Mouse (Mus musculus): Measurements from ENCODE around the gene Gm14214. TPM values are rescaled to one million over a fixed set of nuclear protein-coding genes. Genes with fewer than 3 reads are reported as not detected.
A peak's percentile ranks its signal among the peaks of the same experiment; 100 is the strongest.

Gene Gm14214
- polyA plus RNA-seq, 1 experiment: not detected

DNA sequence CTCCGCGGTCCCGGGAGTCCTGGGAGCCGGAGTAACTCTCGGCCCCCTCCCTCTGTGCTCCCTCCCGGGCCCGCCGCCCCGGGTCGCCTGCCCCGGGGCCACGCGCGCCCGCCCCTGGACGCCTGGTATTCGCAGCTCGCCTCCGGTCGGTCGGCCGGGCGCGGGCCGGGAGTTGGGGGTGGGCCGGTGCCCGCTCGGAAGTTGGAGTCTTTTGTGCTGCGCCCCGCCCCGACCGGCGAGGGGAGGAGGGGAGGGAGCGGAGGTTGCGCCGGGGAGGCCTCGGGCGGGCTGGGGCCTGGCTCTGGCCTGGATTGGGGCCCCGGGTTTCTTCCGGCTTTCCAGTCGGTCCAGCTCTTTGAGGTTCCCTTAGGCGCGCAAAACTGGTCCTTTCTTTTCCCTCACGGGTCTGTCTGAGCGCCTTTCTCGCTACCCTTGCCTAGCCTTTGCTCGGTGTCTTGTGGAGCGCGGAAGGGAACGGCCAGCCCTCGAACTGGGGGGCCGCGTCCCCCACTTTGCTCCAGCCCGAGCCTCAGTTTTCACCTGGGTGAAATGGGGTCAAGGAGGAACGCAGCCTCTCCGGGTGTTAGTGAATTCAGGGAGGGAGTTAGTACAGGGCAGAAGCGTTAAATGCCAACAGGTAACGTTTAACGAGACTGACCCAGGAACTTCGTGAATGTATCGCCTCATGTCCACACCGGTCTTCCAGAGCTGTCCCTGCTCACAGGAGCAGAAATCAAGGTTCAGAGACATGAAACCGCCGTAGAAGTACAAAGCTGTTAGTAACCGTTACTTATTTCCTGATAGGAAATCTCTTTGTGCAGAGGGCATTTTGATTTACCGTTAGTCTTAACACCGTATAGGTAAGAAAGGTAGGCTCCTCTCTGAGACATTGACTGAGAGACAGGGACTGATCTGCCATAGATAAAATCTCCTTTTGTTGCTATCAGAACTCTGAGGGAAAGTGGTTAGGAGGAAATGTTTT lies 22.1 kb upstream of the Gm14214 start:
- no peaks in the 10 kb centered on the region for H3K9me3 ChIP-seq (ENCODE audit: control insufficient read depth, low read length)
- H3K27me3 ChIP-seq (ENCODE audit: control insufficient read depth): no peaks in the 10 kb centered on the region
- H3K4me3 ChIP-seq (replicated peaks): peak overlapping the region; percentile 98
- H3K4me1 ChIP-seq (ENCODE audit: control insufficient read depth): peaks cover 80% of the 10 kb centered on the region
- H3K36me3 ChIP-seq (ENCODE audit: control insufficient read depth): peaks cover 49% of the 10 kb centered on the region
- TF ChIP-seq GATA1 (IDR thresholded peaks at IDR 0.05; ENCODE audit: low read length): peak; percentile 57
- no peak for TF ChIP-seq TAL1 (IDR thresholded peaks at IDR 0.05; ENCODE audit: low read length)

DNA sequence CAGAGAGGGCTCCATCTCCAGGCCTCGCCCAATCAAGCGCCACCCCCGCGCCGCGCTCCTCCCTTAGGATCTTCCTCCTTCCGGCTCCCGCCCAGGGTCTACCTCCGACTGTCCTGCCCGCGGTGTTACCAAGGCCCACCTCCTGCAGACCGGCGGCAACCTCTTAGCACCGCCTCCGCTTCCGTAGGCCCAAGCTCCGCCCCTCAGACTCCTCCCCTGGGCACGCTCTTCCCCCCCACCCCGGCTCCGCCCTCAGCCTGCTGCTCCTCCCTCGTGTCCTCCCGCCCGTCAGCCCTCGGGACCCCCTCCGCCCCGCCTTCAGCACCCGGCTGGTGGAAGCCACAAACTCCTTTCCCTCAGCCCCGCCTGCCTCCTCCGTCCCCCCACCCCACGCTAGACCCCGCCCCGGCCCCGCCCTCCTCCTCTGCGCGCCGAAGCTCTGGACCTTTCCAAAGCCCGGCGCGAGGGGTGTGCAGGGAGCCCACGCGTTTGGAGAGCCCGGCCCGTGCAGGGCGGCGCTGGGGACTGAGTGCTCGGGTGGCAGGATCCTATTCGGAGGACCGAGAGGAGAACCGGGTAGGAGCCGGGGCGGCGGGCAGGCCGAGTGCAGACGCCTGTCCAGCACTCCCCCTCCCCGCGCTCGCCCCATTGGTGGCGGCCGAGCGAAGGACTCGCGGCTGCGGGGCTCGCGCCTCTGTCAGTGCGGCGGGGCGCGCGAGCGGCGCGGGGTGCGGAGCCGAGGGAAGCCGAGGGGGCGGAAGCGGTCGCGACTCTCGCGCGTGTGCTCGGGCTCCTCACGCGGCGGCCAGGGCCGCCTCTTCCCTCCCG lies 21.0 kb upstream of the Gm14214 start, which contains the start of the genes Raly and a:
Gene Raly, plus strand, starts transcription at position 441 of the 828 bp plus-strand sequence.
Gene a, plus strand, starts transcription at position 747 of the 828 bp plus-strand sequence.
- Histone ChIP-seq H3K36me3 (ENCODE audit: control insufficient read depth) (peaks cover 39% of the 10 kb centered on the region), H3K9me3 (ENCODE audit: control insufficient read depth, low read length) (no peaks in the 10 kb centered on the region), H3K27me3 (ENCODE audit: control insufficient read depth) (no peaks in the 10 kb centered on the region), H3K4me1 (ENCODE audit: control insufficient read depth) (peaks cover 80% of the 10 kb centered on the region), H3K4me3 (replicated peaks) (peak within 1 kb of the TSS; percentile 98)
- no peak for TF ChIP-seq TAL1 (IDR thresholded peaks at IDR 0.05; ENCODE audit: low read length)
- TF ChIP-seq GATA1 (IDR thresholded peaks at IDR 0.05; ENCODE audit: low read length): no peak

DNA sequence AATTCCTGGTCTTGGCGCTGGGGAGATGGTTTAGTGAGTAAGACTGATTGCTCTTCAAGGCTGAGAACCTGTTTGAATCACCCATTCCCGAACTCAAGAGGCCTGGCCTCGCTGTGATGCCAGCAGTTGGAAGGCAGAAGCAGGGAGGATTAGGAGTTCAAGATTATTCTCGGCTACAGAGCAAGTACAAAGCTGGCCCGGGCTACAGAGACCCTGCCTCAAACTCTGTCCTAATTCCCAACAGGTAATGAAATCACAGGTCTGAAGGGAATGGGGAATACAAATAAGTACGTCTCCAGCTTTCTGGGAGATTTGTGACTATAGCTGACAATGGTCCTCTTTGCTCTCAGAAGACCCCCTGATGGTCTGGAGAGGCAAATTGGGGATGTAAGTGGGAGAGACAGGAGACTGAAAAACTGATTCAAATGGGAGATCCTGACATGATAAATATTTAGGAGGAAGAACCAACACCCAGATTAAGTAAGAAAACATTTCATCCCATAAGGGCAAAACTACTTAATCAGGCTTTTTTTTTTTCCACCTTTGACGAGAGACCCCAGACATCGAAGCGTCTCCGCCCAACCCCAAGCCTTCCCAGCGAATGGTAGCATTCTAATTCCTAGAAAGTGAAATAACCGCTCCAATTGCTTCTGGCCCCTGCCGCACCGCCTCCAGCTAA lies 20.3 kb upstream of the Gm14214 start:
- TF ChIP-seq TAL1 (IDR thresholded peaks at IDR 0.05; ENCODE audit: low read length) (no peak), GATA1 (IDR thresholded peaks at IDR 0.05; ENCODE audit: low read length) (no peak)
- H3K4me1 ChIP-seq (ENCODE audit: control insufficient read depth): peaks cover 80% of the 10 kb centered on the region
- peak overlapping the region; percentile 98 for H3K4me3 ChIP-seq (replicated peaks)
- no peaks in the 10 kb centered on the region for H3K9me3 ChIP-seq (ENCODE audit: control insufficient read depth, low read length)
- H3K27me3 ChIP-seq (ENCODE audit: control insufficient read depth): no peaks in the 10 kb centered on the region
- H3K36me3 ChIP-seq (ENCODE audit: control insufficient read depth): peaks cover 32% of the 10 kb centered on the region

DNA sequence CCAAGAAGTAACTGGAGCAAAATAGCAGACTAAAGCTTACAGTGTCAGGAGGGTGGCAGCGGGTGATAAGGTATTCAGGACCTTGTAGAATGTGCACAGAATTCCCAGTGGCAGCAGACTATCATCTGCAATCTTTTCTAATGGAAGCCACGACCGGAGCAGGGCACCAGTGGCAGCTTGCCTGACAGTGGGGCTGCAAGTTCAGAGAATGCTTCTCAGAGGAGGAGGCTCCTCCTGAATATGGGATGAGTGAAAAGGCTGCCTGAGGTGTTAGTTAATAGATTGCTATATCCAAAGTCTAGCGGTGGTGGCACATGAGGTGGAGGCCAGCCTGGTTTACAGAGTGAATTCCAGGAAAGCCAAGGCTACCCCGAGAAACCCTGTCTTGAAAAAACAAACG lies 19.6 kb upstream of the Gm14214 start:
- peak overlapping the region; percentile 98 for H3K4me3 ChIP-seq (replicated peaks)
- TF ChIP-seq GATA1 (IDR thresholded peaks at IDR 0.05; ENCODE audit: low read length) (no peak), TAL1 (IDR thresholded peaks at IDR 0.05; ENCODE audit: low read length) (no peak)
- H3K36me3 ChIP-seq (ENCODE audit: control insufficient read depth): peaks cover 24% of the 10 kb centered on the region
- H3K27me3 ChIP-seq (ENCODE audit: control insufficient read depth): no peaks in the 10 kb centered on the region
- H3K4me1 ChIP-seq (ENCODE audit: control insufficient read depth): peaks cover 79% of the 10 kb centered on the region
- no peaks in the 10 kb centered on the region for H3K9me3 ChIP-seq (ENCODE audit: control insufficient read depth, low read length)

DNA sequence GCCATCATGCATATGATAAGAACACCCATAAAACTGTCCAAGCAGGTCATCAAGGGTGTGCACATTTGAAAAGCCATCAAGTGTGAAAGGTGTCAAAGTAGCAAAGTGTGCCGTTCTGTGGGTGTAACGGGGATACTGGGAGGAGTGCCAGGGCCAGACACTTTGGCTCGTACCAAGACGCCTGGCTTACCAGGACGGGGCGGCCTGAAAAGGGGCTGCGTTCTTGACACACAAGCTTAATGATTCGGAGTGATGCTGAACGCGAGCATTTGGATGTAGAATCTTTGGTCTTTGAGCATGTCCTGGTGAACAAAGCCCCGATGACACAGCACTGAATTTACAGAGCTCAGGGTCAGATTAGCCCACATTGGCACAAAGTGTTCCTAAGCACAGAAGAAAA lies 16.9 kb upstream of the Gm14214 start:
- TF ChIP-seq TAL1 (IDR thresholded peaks at IDR 0.05; ENCODE audit: low read length) (no peak), GATA1 (IDR thresholded peaks at IDR 0.05; ENCODE audit: low read length) (no peak)

DNA sequence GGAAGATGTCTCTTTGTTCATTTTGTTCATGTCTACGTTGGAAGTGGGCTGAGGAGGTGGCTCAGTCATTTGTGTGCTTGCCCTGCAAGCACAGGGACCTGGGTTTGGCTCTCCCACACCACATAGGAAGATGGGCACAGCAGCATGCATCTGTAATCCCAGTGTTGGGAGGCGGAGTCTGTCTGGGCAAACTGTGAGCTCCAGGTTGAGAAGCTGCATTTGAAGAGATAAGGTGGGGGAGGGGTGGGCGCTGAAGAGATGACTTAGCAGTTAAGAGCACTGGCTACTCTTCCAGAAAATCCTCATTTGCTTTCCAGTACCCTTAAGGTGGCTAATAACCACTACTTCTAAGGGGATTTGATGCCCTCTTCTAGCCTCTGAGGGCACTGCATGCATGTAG lies 16.4 kb upstream of the Gm14214 start:
- H3K9me3 ChIP-seq (ENCODE audit: control insufficient read depth, low read length): no peaks in the 10 kb centered on the region
- peak overlapping the region; percentile 50 for H3K4me3 ChIP-seq (replicated peaks)
- H3K27me3 ChIP-seq (ENCODE audit: control insufficient read depth): peaks cover 6% of the 10 kb centered on the region
- TF ChIP-seq GATA1 (IDR thresholded peaks at IDR 0.05; ENCODE audit: low read length): peak; percentile 58
- peak; percentile 75 for TF ChIP-seq TAL1 (IDR thresholded peaks at IDR 0.05; ENCODE audit: low read length)
- H3K4me1 ChIP-seq (ENCODE audit: control insufficient read depth): peaks cover 71% of the 10 kb centered on the region
- H3K36me3 ChIP-seq (ENCODE audit: control insufficient read depth): no peaks in the 10 kb centered on the region; the same call in 1 of the 2 replicates

More for the DNA sequence above, 16.9 kb upstream of the Gm14214 start:
- H3K4me1 ChIP-seq (ENCODE audit: control insufficient read depth): peaks cover 71% of the 10 kb centered on the region
- no peaks in the 10 kb centered on the region; the same call in 1 of the 2 replicates for H3K36me3 ChIP-seq (ENCODE audit: control insufficient read depth)
- peaks cover 3% of the 10 kb centered on the region for H3K27me3 ChIP-seq (ENCODE audit: control insufficient read depth)
- H3K4me3 ChIP-seq (replicated peaks): peak overlapping the region; percentile 50
- H3K9me3 ChIP-seq (ENCODE audit: control insufficient read depth, low read length): no peaks in the 10 kb centered on the region

DNA sequence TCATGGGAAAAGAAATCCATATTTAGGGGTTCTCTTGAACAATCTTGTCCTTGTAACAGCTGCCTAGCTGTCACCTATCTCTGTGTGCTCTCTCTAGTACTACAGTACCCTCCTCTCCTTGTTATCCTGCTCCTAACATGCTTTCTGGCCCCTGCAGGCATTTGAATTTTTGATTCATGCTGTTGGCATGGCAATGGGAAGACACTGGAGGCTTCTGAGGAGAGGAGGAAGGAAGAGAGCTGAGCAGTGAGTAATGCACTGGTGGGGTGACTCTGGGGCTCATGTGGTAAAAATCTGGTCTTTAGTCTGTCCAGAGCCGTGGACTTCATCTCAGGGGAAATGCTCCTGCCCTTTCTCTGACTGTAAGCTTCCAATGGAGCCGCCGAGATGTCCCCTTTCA lies 15.5 kb upstream of the Gm14214 start:
- no peaks in the 10 kb centered on the region; the same call in 1 of the 2 replicates for H3K36me3 ChIP-seq (ENCODE audit: control insufficient read depth)
- H3K9me3 ChIP-seq (ENCODE audit: control insufficient read depth, low read length): no peaks in the 10 kb centered on the region
- TF ChIP-seq TAL1 (IDR thresholded peaks at IDR 0.05; ENCODE audit: low read length) (no peak), GATA1 (IDR thresholded peaks at IDR 0.05; ENCODE audit: low read length) (no peak)
- H3K4me3 ChIP-seq (replicated peaks): no peak overlapping the region
- peaks cover 10% of the 10 kb centered on the region for H3K27me3 ChIP-seq (ENCODE audit: control insufficient read depth)
- H3K4me1 ChIP-seq (ENCODE audit: control insufficient read depth): peaks cover 69% of the 10 kb centered on the region

DNA sequence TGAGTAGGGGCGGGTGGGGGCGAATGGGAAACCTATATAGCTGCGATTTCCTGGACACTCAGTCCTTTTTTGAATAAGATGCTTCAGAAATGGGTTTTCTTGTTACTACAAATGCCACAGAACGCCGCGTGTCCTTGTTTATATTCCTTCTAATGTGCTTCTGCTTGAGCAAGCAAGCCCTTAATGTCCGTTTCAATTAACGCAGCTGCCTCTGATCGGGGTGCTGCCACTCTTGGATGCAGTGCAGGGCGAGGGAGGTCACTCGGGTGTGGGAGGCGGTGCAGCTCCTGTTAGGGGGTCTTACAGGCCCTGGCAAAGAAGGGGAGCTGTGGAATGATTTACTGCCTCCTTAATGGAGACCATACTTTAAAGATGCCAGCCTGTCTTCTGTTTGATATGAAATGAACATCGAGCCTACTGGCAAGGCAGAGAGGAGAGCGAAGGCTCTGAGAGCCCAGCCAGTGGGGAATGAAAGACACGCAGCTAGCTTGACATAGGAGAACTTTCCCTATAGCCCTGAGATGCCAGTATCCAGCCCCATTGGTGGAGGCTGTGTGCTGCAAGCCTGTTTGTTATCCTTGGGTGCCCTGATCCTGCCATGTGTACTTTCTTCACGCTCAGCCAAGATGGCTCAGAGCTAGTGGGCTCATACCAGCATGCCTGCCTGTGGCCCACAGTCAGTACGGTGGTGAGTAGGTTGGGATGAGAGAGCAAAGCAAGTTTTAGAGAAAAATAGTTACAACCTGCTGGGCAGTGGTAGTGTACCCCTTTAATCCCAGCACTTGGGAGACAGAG lies 13.2 kb upstream of the Gm14214 start:
- TF ChIP-seq GATA1 (IDR thresholded peaks at IDR 0.05; ENCODE audit: low read length): no peak
- no peak for TF ChIP-seq TAL1 (IDR thresholded peaks at IDR 0.05; ENCODE audit: low read length)
- Histone ChIP-seq H3K36me3 (ENCODE audit: control insufficient read depth) (no peaks in the 10 kb centered on the region; the same call in 1 of the 2 replicates), H3K27me3 (ENCODE audit: control insufficient read depth) (peaks cover 22% of the 10 kb centered on the region), H3K4me1 (ENCODE audit: control insufficient read depth) (peaks cover 48% of the 10 kb centered on the region), H3K4me3 (replicated peaks) (no peak overlapping the region), H3K9me3 (ENCODE audit: control insufficient read depth, low read length) (no peaks in the 10 kb centered on the region)

Measured in erythroblast, embryonic 14.5 days (primary cell).